Mouse (Mus musculus) splenic B cell, adult 2 months (primary cell): Measurements from ENCODE around the gene Adgrg6.

Experiments
- DNase-seq: peaks from one replicate; pipeline ENCODE4 v3.0.0-alpha.2; 2011; ENCODE audit warnings: low read depth, low spot score
- H3K27me3 ChIP-seq: 2 replicates; pipeline ENCODE4 v1.6.1; 2012; ENCODE audit warnings: mild to moderate bottlenecking, low read length, moderate library complexity, mixed read lengths; ENCODE audit not compliant: control insufficient read depth, poor library complexity, insufficient read depth, severe bottlenecking
- H3K36me3 ChIP-seq: 2 replicates; pipeline ENCODE4 v1.6.1; 2012; ENCODE audit warnings: mild to moderate bottlenecking, low read length, moderate library complexity, mixed read lengths; ENCODE audit not compliant: control insufficient read depth, poor library complexity, insufficient read depth, severe bottlenecking

The Adgrg6 gene

GRCm38 (mm10) chr10:14522729-14523128 lies 22.7 kb downstream of the Adgrg6 start:
- H3K27me3 ChIP-seq = no peaks in the 10 kb centered on the region
- DNase-seq = no peak

DNA sequence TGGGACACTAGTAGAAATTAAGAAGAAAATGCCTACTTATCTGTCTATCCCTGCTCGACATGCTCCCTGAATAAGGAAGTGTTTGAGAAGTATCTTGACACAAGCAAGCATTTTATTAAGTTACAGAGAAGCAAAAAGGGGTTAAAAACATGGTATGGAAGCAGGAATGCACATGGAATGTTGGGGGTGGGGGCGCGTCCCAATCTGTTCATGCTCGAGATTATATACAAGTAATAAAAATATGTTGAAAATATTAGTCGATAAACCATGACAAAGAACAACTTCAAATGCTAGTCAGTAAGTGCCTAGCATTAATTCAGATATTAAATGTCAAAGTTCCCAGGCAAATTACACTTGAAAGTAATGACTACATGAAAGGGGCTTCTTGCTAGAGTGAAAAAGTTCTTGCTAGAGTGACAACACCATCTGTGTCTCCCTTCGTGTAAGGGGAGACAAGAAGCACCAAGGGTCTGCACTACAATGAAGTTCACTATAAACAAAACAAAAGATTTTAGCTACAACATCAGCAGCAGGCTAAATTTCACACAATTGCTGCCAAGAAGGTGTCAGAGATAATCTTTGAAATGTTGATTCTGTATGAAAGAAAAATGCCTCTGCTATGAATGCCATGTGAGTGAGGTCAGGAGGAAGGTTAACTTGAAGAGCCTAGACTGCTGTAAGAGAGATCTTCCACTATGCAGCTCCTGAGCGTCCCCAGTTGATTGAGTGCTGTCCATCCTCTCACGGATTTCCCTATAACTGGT lies 24.4 kb downstream of the Adgrg6 start:
- DNase-seq = no peak
- H3K36me3 ChIP-seq = no peaks in the 10 kb centered on the region
- H3K27me3 ChIP-seq = no peaks in the 10 kb centered on the region

More at GRCm38 (mm10) chr10:14522729-14523128, 22.7 kb downstream of the Adgrg6 start:
- H3K36me3 ChIP-seq = no peaks in the 10 kb centered on the region

DNA sequence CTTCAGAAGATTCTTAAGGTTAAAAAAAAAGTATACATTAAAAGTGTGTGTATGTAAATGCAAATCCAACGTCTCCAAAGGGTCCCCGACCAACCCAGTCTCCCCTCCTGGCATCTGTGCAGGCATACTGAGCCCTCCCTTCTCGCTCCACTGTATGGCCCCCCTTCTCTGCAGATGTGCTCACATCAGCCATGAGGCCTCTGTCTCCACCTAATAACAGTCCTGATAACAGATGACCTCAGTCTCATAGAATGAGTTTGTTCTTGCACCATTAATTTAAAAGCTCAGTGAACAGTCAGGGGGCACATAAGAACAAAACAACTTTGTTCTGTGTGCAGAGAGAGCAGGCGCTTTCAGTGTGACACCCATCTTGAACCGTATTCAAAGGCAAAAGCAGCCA lies 27.6 kb downstream of the Adgrg6 start:
- no peaks in the 10 kb centered on the region for H3K36me3 ChIP-seq
- H3K27me3 ChIP-seq = no peaks in the 10 kb centered on the region
- DNase-seq = no peak

- no peaks in the 10 kb centered on the region for H3K27me3 ChIP-seq
- no peak for DNase-seq
- H3K36me3 ChIP-seq = no peaks in the 10 kb centered on the region
Measured at GRCm38 (mm10) chr10:14511904-14512663, 33.4 kb downstream of the Adgrg6 start.

DNA sequence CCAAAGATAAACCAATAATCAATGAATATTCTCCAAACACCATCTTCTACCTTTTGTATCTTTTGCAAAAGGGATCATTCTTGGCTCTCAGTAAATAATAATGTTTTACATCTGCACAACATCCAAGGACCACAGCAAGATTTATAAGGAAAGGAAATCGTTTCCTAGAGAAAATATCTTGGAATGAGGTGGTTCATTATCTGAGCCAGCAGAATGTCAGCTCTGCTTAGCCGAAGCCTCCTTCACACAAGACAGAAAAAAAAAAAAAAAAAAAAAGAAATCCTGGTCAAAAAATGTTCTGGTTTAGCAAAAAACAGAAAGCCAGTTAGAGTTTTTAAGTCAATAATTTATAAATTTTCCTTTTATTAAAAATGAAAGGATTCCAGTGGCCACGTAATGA lies 34.3 kb downstream of the Adgrg6 start:
- DNase-seq = no peak
- H3K27me3 ChIP-seq = no peaks in the 10 kb centered on the region
- H3K36me3 ChIP-seq = no peaks in the 10 kb centered on the region

DNA sequence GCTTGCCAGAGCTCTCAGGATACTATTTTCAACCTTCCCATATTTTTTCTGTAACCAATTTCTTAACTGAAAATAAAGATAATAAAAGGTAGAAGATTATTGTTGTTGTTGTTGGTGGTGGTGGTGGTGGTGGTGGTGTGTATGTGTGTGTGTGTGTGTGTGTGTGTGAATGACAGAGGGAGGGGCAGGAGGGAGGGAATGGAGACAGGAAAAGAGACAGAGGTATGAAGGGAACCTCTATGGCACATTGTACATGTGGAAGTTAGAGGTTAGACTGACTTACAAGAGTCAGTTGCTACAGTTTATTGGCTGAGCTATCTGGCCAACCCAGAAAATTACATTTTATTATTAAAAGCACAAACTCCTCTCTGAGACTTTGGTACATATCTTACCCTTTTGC lies 49.8 kb downstream of the Adgrg6 start:
- no peaks in the 10 kb centered on the region for H3K27me3 ChIP-seq
- H3K36me3 ChIP-seq = no peaks in the 10 kb centered on the region
- DNase-seq = no peak

DNA sequence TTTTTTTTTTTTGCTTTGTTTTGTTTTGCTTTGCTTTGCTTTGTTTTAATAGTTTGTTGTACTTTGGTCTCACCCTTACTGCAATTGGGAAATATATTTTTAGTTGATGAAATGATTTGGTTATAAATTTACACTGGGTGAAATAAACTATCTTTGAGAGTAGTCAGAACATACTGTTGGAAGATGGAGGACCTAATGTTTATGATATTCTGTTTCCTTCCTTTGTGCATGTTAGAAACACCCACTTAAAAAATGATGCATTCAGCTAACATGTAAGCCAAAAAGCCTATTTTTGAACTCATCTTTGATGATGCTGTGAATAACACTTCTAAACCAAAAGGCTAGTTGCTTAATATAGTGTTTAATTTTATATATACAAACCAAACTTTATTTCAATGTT lies 50.3 kb downstream of the Adgrg6 start:
- no peak for DNase-seq
- Histone ChIP-seq H3K36me3 (no peaks in the 10 kb centered on the region), H3K27me3 (no peaks in the 10 kb centered on the region)

DNA sequence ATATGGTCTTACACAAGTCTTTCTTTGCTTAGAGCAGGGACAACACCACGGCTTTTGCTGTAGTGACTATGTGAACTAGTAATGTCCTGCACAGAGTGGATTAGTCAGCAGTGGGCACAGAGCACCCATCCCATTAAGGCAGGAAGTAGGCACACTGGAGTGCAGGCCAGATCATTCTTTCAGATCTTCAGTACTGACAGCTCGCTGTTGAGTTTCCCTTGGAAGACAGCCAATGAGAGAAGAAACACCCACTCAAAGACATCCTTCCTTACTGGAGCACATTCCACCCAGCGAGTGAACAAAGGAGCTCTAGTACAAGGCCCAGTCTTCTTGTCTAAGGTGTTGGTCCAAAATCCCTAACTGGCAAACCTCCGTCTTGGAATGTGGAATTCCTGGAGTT lies 53.6 kb downstream of the Adgrg6 start:
- no peak for DNase-seq

DNA sequence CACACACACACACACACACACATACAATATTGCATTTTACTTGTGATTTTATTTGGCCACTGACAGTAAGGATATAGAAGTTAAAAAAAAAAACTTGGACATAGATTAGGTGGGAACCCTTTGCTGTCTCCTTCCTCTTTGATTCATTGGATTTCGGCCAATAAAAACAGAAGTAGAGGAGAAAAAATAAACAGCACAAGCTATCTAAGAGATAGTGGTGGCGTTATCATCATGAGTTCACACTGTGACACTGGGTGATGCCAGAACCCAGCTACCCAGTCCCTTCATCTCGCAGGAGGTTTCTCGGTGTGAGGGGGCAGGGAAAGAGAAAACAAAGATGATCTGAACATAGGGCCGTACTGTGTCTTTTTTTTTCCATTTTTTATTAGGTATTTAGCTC lies 62.2 kb downstream of the Adgrg6 start:
- Histone ChIP-seq H3K27me3 (no peaks in the 10 kb centered on the region), H3K36me3 (no peaks in the 10 kb centered on the region)
- no peak for DNase-seq

More for the DNA sequence above, 53.6 kb downstream of the Adgrg6 start:
- no peaks in the 10 kb centered on the region for H3K36me3 ChIP-seq
- H3K27me3 ChIP-seq = no peaks in the 10 kb centered on the region

- Histone ChIP-seq H3K27me3 (no peaks in the 10 kb centered on the region), H3K36me3 (no peaks in the 10 kb centered on the region)
- no peak for DNase-seq
Measured at GRCm38 (mm10) chr10:14482483-14482882, 63.0 kb downstream of the Adgrg6 start.

DNA sequence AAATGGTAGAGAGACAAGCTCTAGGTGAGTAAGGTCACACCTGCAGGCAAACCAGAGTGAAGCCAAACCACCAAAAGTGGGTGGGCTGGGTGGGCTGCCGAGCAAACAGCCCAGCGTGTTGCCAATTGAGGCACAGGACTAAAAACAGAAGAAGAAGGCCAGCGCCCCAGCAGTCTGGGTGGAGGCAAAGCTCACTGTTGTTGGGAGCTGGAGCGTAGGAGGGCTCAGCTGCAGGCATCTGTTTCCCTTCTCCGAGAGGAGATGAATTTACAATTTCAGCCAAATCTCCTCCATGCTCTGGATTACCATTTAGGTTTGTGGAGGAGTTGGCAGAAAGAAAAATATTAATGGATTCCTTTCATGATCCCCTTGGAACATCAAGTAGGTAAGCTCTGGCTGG lies 64.5 kb downstream of the Adgrg6 start:
- no peaks in the 10 kb centered on the region for H3K36me3 ChIP-seq
- no peaks in the 10 kb centered on the region for H3K27me3 ChIP-seq
- no peak for DNase-seq

- no peaks in the 10 kb centered on the region for H3K36me3 ChIP-seq
- no peak for DNase-seq
Measured at GRCm38 (mm10) chr10:14476393-14476792, 69.1 kb downstream of the Adgrg6 start.

DNA sequence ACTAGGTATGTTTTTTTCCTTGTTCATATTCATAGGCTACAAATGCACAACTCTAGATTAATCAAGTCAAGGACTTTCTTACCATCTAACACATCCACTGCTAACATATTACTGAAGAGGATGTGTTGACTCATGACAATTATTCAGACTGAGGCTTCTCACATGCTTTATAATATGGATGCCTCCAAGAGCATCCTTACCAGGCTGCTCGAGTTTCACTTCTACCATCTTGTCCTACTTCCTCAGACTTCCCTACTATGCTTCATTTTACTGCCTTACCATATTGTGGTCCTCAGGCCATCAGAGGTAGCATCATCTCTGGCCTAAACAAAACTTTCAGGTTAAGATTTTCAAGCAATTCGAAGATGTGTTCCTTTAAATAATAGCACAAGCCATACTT lies 69.8 kb downstream of the Adgrg6 start:
- no peak for DNase-seq
- no peaks in the 10 kb centered on the region for H3K27me3 ChIP-seq

More at GRCm38 (mm10) chr10:14476393-14476792, 69.1 kb downstream of the Adgrg6 start:
- H3K27me3 ChIP-seq = no peaks in the 10 kb centered on the region

GRCm38 (mm10) chr10:14474541-14475305 lies 70.7 kb downstream of the Adgrg6 start:
- H3K27me3 ChIP-seq = no peaks in the 10 kb centered on the region
- DNase-seq = peak; percentile 0
- no peaks in the 10 kb centered on the region for H3K36me3 ChIP-seq

More for the DNA sequence above, 69.8 kb downstream of the Adgrg6 start:
- no peaks in the 10 kb centered on the region for H3K36me3 ChIP-seq
